Mouse (Mus musculus): ENCODE data around the gene Tinag.
"Not testable (repeated sequence)": the region's sequence is repeated elsewhere in the genome, so short reads cannot be mapped to it uniquely, and the experiment has no call there.

Gene Tinag

GRCm38 (mm10) chr9:77045585-77045984 is at the start of gene Tinag:
Gene Tinag, minus strand, starts transcription at chr9:77045794.
- no peak for DNase-seq

GRCm38 (mm10) chr9:77083221-77083620 is 37.6 kb upstream of the Tinag start:
- DNase-seq = not testable (repeated sequence)

- no peak for DNase-seq
Measured at GRCm38 (mm10) chr9:77071676-77072075, 26.1 kb upstream of the Tinag start.

GRCm38 (mm10) chr9:77056611-77057010 is 11.0 kb upstream of the Tinag start:
- peak; percentile 47 to 78 for DNase-seq

GRCm38 (mm10) chr9:77054426-77055193 is 9.0 kb upstream of the Tinag start:
- DNase-seq = no peak

GRCm38 (mm10) chr9:77051406-77051805 is 5.8 kb upstream of the Tinag start:
- DNase-seq = no peak

GRCm38 (mm10) chr9:77049669-77050068 is 4.1 kb upstream of the Tinag start:
- no peak for DNase-seq

- DNase-seq = no peak
Measured at GRCm38 (mm10) chr9:77046067-77046715, 597 bp upstream of the Tinag start.

- no peak for DNase-seq
Measured at GRCm38 (mm10) chr9:77035361-77035760, 10.2 kb downstream of the Tinag start.

GRCm38 (mm10) chr9:77032430-77033154 is 13.0 kb downstream of the Tinag start:
- DNase-seq = no peak

GRCm38 (mm10) chr9:77025271-77025670 is 20.3 kb downstream of the Tinag start:
- DNase-seq = no peak

- no peak for DNase-seq
Measured at GRCm38 (mm10) chr9:77018935-77019334, 26.7 kb downstream of the Tinag start.

GRCm38 (mm10) chr9:76996021-76996420 is 49.6 kb downstream of the Tinag start:
- peak in 1 of 2 experiments; percentile 2 for DNase-seq

GRCm38 (mm10) chr9:76989946-76990345 is 55.6 kb downstream of the Tinag start:
- peak; percentile 54 to 64 for DNase-seq

GRCm38 (mm10) chr9:76934813-76935212 is 110.8 kb downstream of the Tinag start:
- no peak for DNase-seq

- no peak for DNase-seq
Measured at GRCm38 (mm10) chr9:76915093-76915661, 130.4 kb downstream of the Tinag start.
